Mouse (Mus musculus): ENCODE measurements around the gene Bsn. TPM values are rescaled to one million over a fixed set of nuclear protein-coding genes. Genes with fewer than 3 reads are reported as not detected.

Gene Bsn
- polyA plus RNA-seq, 1 experiment = 1.4 TPM

DNA sequence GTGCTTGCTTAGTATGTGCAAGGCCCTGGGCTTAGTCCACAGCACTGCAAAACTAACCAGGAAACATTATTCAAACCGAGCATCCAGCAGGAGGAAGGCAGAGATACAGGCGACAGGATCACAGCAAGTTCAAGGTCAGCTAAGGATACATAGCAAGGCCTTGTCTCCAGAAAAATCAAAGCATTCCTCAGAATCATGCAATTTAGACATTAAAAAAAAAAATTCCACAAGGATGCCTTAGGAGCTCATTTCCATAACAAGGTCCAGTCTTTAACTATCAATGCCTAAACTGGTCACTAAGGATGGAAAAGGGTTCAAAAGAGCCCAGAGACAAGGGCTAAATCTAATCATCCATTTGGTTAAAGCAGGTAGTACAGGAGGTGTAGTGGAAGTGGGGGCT is 35.0 kb upstream of the Bsn start:
- 70% methylated on average over 2 of the region's 2 CpGs for WGBS
- TF ChIP-seq POLR2A (IDR thresholded peaks at IDR 0.05; ENCODE audit: low read depth, low read length) (no peak), CTCF (IDR thresholded peaks at IDR 0.05; ENCODE audit: extremely low read depth, insufficient read length, insufficient replicate concordance, low read depth, low read length) (no peak)
- H3K36me3 ChIP-seq (ENCODE audit: control insufficient read depth, insufficient read depth, low read length) = peaks cover 3% of the 10 kb centered on the region; the same call in 1 of the 2 replicates
- H3K4me3 ChIP-seq (ENCODE audit: low read depth, low read length) = no peak overlapping the region
- H3K4me1 ChIP-seq (ENCODE audit: control insufficient read depth, insufficient read depth, insufficient read length, low read length) = no peaks in the 10 kb centered on the region
- H3K27me3 ChIP-seq (ENCODE audit: control insufficient read depth, insufficient read depth, low read length) = no peaks in the 10 kb centered on the region
- H3K27ac ChIP-seq (ENCODE audit: insufficient read depth, low read depth, low read length) = no peak overlapping the region

DNA sequence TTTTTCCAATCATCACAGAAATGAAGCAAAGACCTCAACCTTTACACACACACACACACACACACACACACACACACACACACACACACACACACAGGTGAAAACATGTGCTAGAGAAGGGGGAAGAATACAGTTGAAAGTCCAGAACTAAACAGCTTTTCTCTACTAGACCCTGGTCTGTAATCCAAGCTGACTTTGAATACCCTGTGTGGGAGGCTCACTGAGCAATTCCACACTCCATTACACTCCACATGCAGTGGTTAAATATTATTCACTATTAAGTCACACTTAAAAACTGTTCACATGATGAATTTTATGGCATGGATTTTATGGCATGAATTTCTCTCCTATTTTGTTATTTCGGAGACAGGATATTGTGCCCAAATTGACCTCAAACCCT is 33.4 kb upstream of the Bsn start:
- Histone ChIP-seq H3K27ac (ENCODE audit: insufficient read depth, low read depth, low read length) (no peak overlapping the region), H3K27me3 (ENCODE audit: control insufficient read depth, insufficient read depth, low read length) (no peaks in the 10 kb centered on the region), H3K36me3 (ENCODE audit: control insufficient read depth, insufficient read depth, low read length) (no peaks in the 10 kb centered on the region; the same call in 1 of the 2 replicates), H3K4me3 (ENCODE audit: low read depth, low read length) (no peak overlapping the region), H3K4me1 (ENCODE audit: control insufficient read depth, insufficient read depth, insufficient read length, low read length) (no peaks in the 10 kb centered on the region)
- TF ChIP-seq POLR2A (IDR thresholded peaks at IDR 0.05; ENCODE audit: low read depth, low read length) = no peak
- TF ChIP-seq CTCF (IDR thresholded peaks at IDR 0.05; ENCODE audit: extremely low read depth, insufficient read length, insufficient replicate concordance, low read depth, low read length) = no peak
- 60% methylated on average over 1 of the region's 1 CpGs for WGBS

DNA sequence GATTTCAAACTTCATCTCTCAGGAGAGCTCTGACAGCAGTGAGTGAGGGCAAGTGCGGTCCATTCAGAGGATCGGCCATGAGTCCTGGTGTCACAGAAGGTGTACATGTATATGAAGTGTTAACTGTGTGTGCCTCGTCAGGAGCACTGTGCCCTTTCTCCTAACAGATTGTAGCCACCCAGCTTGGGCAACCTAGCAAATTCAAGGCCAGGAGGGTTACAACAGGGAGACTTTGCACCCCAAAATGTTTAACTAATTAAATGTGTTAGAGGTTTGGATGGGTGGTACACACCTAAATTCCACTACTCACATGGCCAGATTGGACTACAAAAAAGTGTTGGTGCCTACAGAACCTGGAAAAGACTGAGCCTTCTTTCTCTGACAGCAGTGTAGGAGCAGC is 31.4 kb upstream of the Bsn start:
- H3K4me1 ChIP-seq (ENCODE audit: control insufficient read depth, insufficient read depth, insufficient read length, low read length) = no peaks in the 10 kb centered on the region
- WGBS = 89% methylated on average over 3 of the region's 3 CpGs
- no peak overlapping the region for H3K4me3 ChIP-seq (ENCODE audit: low read depth, low read length)
- H3K27ac ChIP-seq (ENCODE audit: insufficient read depth, low read depth, low read length) = no peak overlapping the region
- H3K36me3 ChIP-seq (ENCODE audit: control insufficient read depth, insufficient read depth, low read length) = peaks cover 9% of the 10 kb centered on the region
- TF ChIP-seq CTCF (IDR thresholded peaks at IDR 0.05; ENCODE audit: extremely low read depth, insufficient read length, insufficient replicate concordance, low read depth, low read length) = no peak
- no peak for TF ChIP-seq POLR2A (IDR thresholded peaks at IDR 0.05; ENCODE audit: low read depth, low read length)
- H3K27me3 ChIP-seq (ENCODE audit: control insufficient read depth, insufficient read depth, low read length) = no peaks in the 10 kb centered on the region

DNA sequence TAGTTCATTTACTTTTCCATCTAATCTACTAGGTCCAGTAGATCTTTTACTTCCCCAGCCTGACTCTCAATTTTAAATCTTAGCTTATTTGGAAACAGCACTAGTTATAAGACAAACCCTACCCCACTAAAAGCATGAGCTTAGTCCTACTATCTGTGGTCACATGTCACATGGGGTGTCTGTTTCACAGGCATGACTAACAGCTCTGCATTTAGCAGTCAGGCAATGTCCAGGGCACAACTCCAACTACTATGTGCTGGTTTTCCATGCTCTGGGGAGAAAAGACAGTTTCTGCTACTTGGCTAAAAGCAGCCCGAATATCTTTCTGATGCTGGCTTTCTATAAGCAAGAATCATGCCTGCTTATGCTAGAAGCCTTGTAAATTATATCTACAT is 30.2 kb upstream of the Bsn start:
- no peak for TF ChIP-seq CTCF (IDR thresholded peaks at IDR 0.05; ENCODE audit: extremely low read depth, insufficient read length, insufficient replicate concordance, low read depth, low read length)
- no peak for TF ChIP-seq POLR2A (IDR thresholded peaks at IDR 0.05; ENCODE audit: low read depth, low read length)
- Histone ChIP-seq H3K4me1 (ENCODE audit: control insufficient read depth, insufficient read depth, insufficient read length, low read length) (no peaks in the 10 kb centered on the region), H3K4me3 (ENCODE audit: low read depth, low read length) (no peak overlapping the region), H3K36me3 (ENCODE audit: control insufficient read depth, insufficient read depth, low read length) (peaks cover 14% of the 10 kb centered on the region), H3K27ac (ENCODE audit: insufficient read depth, low read depth, low read length) (no peak overlapping the region), H3K27me3 (ENCODE audit: control insufficient read depth, insufficient read depth, low read length) (no peaks in the 10 kb centered on the region)
- 82% methylated on average over 1 of the region's 1 CpGs for WGBS

GRCm38 (mm10) chr9:108219766-108220379 is 29.7 kb upstream of the Bsn start:
- 89% methylated on average over 12 of the region's 12 CpGs for WGBS
- TF ChIP-seq POLR2A (IDR thresholded peaks at IDR 0.05; ENCODE audit: low read depth, low read length) (no peak), CTCF (IDR thresholded peaks at IDR 0.05; ENCODE audit: extremely low read depth, insufficient read length, insufficient replicate concordance, low read depth, low read length) (no peak)
- no peak overlapping the region for H3K27ac ChIP-seq (ENCODE audit: insufficient read depth, low read depth, low read length)

GRCm38 (mm10) chr9:108217936-108218543 is 27.9 kb upstream of the Bsn start:
- 77% methylated on average over 11 of the region's 11 CpGs for WGBS
- H3K27ac ChIP-seq (ENCODE audit: insufficient read depth, low read depth, low read length) = no peak overlapping the region

More at GRCm38 (mm10) chr9:108219766-108220379, 29.7 kb upstream of the Bsn start:
- Histone ChIP-seq H3K4me1 (ENCODE audit: control insufficient read depth, insufficient read depth, insufficient read length, low read length) (no peaks in the 10 kb centered on the region), H3K4me3 (ENCODE audit: low read depth, low read length) (no peak overlapping the region), H3K27me3 (ENCODE audit: control insufficient read depth, insufficient read depth, low read length) (no peaks in the 10 kb centered on the region), H3K36me3 (ENCODE audit: control insufficient read depth, insufficient read depth, low read length) (peaks cover 15% of the 10 kb centered on the region)

GRCm38 (mm10) chr9:108217406-108217805 is 27.2 kb upstream of the Bsn start:
- TF ChIP-seq CTCF (IDR thresholded peaks at IDR 0.05; ENCODE audit: extremely low read depth, insufficient read length, insufficient replicate concordance, low read depth, low read length) (no peak), POLR2A (IDR thresholded peaks at IDR 0.05; ENCODE audit: low read depth, low read length) (no peak)
- H3K27me3 ChIP-seq (ENCODE audit: control insufficient read depth, insufficient read depth, low read length) = no peaks in the 10 kb centered on the region
- no peak overlapping the region for H3K27ac ChIP-seq (ENCODE audit: insufficient read depth, low read depth, low read length)
- 86% methylated on average over 3 of the region's 3 CpGs for WGBS
- no peak overlapping the region for H3K4me3 ChIP-seq (ENCODE audit: low read depth, low read length)
- no peaks in the 10 kb centered on the region for H3K4me1 ChIP-seq (ENCODE audit: control insufficient read depth, insufficient read depth, insufficient read length, low read length)
- H3K36me3 ChIP-seq (ENCODE audit: control insufficient read depth, insufficient read depth, low read length) = peaks cover 22% of the 10 kb centered on the region

More at GRCm38 (mm10) chr9:108217936-108218543, 27.9 kb upstream of the Bsn start:
- no peaks in the 10 kb centered on the region for H3K4me1 ChIP-seq (ENCODE audit: control insufficient read depth, insufficient read depth, insufficient read length, low read length)
- no peak overlapping the region for H3K4me3 ChIP-seq (ENCODE audit: low read depth, low read length)
- no peak for TF ChIP-seq POLR2A (IDR thresholded peaks at IDR 0.05; ENCODE audit: low read depth, low read length)
- TF ChIP-seq CTCF (IDR thresholded peaks at IDR 0.05; ENCODE audit: extremely low read depth, insufficient read length, insufficient replicate concordance, low read depth, low read length) = no peak
- no peaks in the 10 kb centered on the region for H3K27me3 ChIP-seq (ENCODE audit: control insufficient read depth, insufficient read depth, low read length)
- H3K36me3 ChIP-seq (ENCODE audit: control insufficient read depth, insufficient read depth, low read length) = peaks cover 21% of the 10 kb centered on the region

All from small intestine, adult 2 months (tissue).